Comparison of ENCODE assay signal across 26 mouse cellular contexts in the genomic region with DNA sequence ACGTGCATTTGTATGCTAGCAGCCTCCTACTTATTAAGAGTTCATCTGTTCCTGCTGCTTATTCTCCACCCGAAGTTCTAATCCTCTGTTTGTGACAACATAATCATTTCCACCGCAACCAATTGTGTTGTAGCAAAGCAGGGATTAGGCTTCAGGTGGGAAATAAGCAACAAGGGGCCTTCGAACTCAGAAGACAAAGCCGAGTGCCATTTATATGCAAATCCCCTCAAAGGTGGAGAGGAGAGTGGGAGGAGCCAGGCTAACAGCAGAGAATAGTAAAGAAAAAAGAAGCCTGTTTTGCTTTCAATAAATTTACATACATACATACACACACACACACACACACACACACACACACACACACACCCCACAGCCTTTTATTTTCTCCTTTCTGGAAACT.
DNase-seq lines count a peak whose midpoint lies in the region; ATAC-seq and TF ChIP-seq lines count a peak whose summit lies in the region.
"Had no signal": no experiment of that assay in that cellular context is flagged by ENCODE, and none has a peak within 500 bp of the region (broad histone marks: within the 10 kb centered on the region; RNA-seq: fewer than 3 reads in every experiment).

No protein-coding gene starts in this region.

- H3K9ac ChIP-seq in forebrain, embryonic 11.5 days (ENCODE audit: low read length): no peak overlapping the region
- no peak overlapping the region for H3K9ac ChIP-seq in forebrain, postnatal 0 days
- no peak overlapping the region for H3K9ac ChIP-seq in hindbrain, embryonic 14.5 days
- H3K9ac ChIP-seq: embryonic facial prominence, embryonic 13.5 days; heart, embryonic 15.5 days; intestine, embryonic 15.5 days; kidney, embryonic 15.5 days; limb, embryonic 12.5 days; liver, embryonic 12.5 days; neural tube, embryonic 12.5 days had no signal

- no peak overlapping the region for H3K4me3 ChIP-seq in forebrain, embryonic 11.5 days (ENCODE audit: low read depth, low read length)
- H3K4me3 ChIP-seq in forebrain, postnatal 0 days (ENCODE audit: low read depth, low read length): no peak overlapping the region
- H3K4me3 ChIP-seq in hindbrain, embryonic 14.5 days (replicated peaks; ENCODE audit: low read length): no peak overlapping the region
- H3K4me3 ChIP-seq: embryonic facial prominence, embryonic 13.5 days; heart, embryonic 15.5 days; intestine, embryonic 15.5 days; kidney, embryonic 15.5 days; limb, embryonic 12.5 days; liver, embryonic 12.5 days; neural tube, embryonic 12.5 days had no signal

- DNase-seq in forebrain, embryonic 11.5 days (ENCODE audit: low spot score): peak; percentile 68
- DNase-seq in forebrain, postnatal 0 days: no peak
- DNase-seq in ES-CJ7 (ENCODE audit: low read depth, low spot score) (peak; percentile 76), WW6 (ENCODE audit: low read depth, low spot score) (peak; percentile 13)
- no peak for DNase-seq in hindbrain, embryonic 14.5 days (ENCODE audit: low spot score)
- no peak for DNase-seq in right cerebral cortex, postnatal 4 days
- DNase-seq in left cerebral cortex, postnatal 10 days (ENCODE audit: extremely low spot score in 1 of 2, low spot score in 2 of 2): no peak
- DNase-seq: B cell, adult 2 months; cerebellum, adult 18-20 months; gastrocnemius, postnatal 36 days; heart, postnatal 4 days; kidney, postnatal 4 days; layer of hippocampus, adult 9-11 months; lung, adult 2 months; spleen, adult 18-20 months; thymus, postnatal 4 days had no signal

- no peaks in the 10 kb centered on the region for H3K9me3 ChIP-seq in forebrain, embryonic 11.5 days (ENCODE audit: control insufficient read depth, low read length)
- no peaks in the 10 kb centered on the region for H3K9me3 ChIP-seq in forebrain, postnatal 0 days (ENCODE audit: low read length)
- no peaks in the 10 kb centered on the region for H3K9me3 ChIP-seq in hindbrain, embryonic 14.5 days (ENCODE audit: control insufficient read depth, low read length)
- H3K9me3 ChIP-seq: embryonic facial prominence, embryonic 13.5 days; heart, embryonic 15.5 days; intestine, embryonic 15.5 days; kidney, embryonic 15.5 days; limb, embryonic 12.5 days; liver, embryonic 12.5 days; neural tube, embryonic 12.5 days had no signal

- no peak overlapping the region for H3K4me2 ChIP-seq in forebrain, embryonic 11.5 days (ENCODE audit: low read depth, low read length, severe bottlenecking)
- H3K4me2 ChIP-seq in forebrain, postnatal 0 days (ENCODE audit: low read depth): no peak overlapping the region
- H3K4me2 ChIP-seq in hindbrain, embryonic 14.5 days (replicated peaks): no peak overlapping the region
- H3K4me2 ChIP-seq: embryonic facial prominence, embryonic 13.5 days; heart, embryonic 15.5 days; intestine, embryonic 15.5 days; kidney, embryonic 15.5 days; limb, embryonic 12.5 days; liver, embryonic 12.5 days; neural tube, embryonic 12.5 days had no signal

- intact Hi-C loops in left cerebral cortex, postnatal 10 days (cut with DNase I): no loop called here

- WGBS in forebrain, embryonic 11.5 days: 4% methylated on average over 5 of the region's 5 CpGs
- 15% methylated on average over 5 of the region's 5 CpGs for whole genome bisulfite sequencing in forebrain, postnatal 0 days
- 14% methylated on average over 5 of the region's 5 CpGs for WGBS in hindbrain, embryonic 14.5 days

- H3K27me3 ChIP-seq in forebrain, embryonic 11.5 days (ENCODE audit: control insufficient read depth, insufficient read depth, low read length): no peaks in the 10 kb centered on the region
- no peaks in the 10 kb centered on the region for H3K27me3 ChIP-seq in forebrain, postnatal 0 days (ENCODE audit: insufficient read depth, low read length)
- no peaks in the 10 kb centered on the region for H3K27me3 ChIP-seq in hindbrain, embryonic 14.5 days (ENCODE audit: control insufficient read depth, insufficient read depth, low read length)
- H3K27me3 ChIP-seq: embryonic facial prominence, embryonic 13.5 days; heart, embryonic 15.5 days; intestine, embryonic 15.5 days; kidney, embryonic 15.5 days; limb, embryonic 12.5 days; liver, embryonic 12.5 days; neural tube, embryonic 12.5 days had no signal

- H3K27ac ChIP-seq in forebrain, embryonic 11.5 days (ENCODE audit: low read depth, low read length): no peak overlapping the region
- H3K27ac ChIP-seq in forebrain, postnatal 0 days (ENCODE audit: low read depth, low read length): no peak overlapping the region
- H3K27ac ChIP-seq in hindbrain, embryonic 14.5 days: no peak overlapping the region
- H3K27ac ChIP-seq: embryonic facial prominence, embryonic 13.5 days; heart, embryonic 15.5 days; intestine, embryonic 15.5 days; kidney, embryonic 15.5 days; limb, embryonic 12.5 days; liver, embryonic 12.5 days; macrophage; neural tube, embryonic 12.5 days had no signal

- no peak for TF ChIP-seq CTCF in forebrain, postnatal 0 days (IDR thresholded peaks at IDR 0.05; ENCODE audit: low read depth)

- H3K4me1 ChIP-seq in forebrain, embryonic 11.5 days (replicated peaks; ENCODE audit: control insufficient read depth, insufficient read depth, low read length): no peaks in the 10 kb centered on the region; the same call in 1 of the 2 replicates
- H3K4me1 ChIP-seq in forebrain, postnatal 0 days (ENCODE audit: insufficient read depth): no peaks in the 10 kb centered on the region
- no peaks in the 10 kb centered on the region; the same call in 1 of the 2 replicates for H3K4me1 ChIP-seq in hindbrain, embryonic 14.5 days (replicated peaks; ENCODE audit: control insufficient read depth, insufficient read depth, low read length)
- H3K4me1 ChIP-seq: embryonic facial prominence, embryonic 13.5 days; heart, embryonic 15.5 days; intestine, embryonic 15.5 days; kidney, embryonic 15.5 days; limb, embryonic 12.5 days; liver, embryonic 12.5 days; neural tube, embryonic 12.5 days had no signal

- H3K36me3 ChIP-seq in forebrain, embryonic 11.5 days (ENCODE audit: control insufficient read depth, insufficient read depth, low read length): no peaks in the 10 kb centered on the region
- H3K36me3 ChIP-seq in forebrain, postnatal 0 days (ENCODE audit: insufficient read depth): no peaks in the 10 kb centered on the region
- no peaks in the 10 kb centered on the region for H3K36me3 ChIP-seq in hindbrain, embryonic 14.5 days (replicated peaks; ENCODE audit: control insufficient read depth, insufficient read depth)
- H3K36me3 ChIP-seq: embryonic facial prominence, embryonic 13.5 days; heart, embryonic 15.5 days; intestine, embryonic 15.5 days; kidney, embryonic 15.5 days; limb, embryonic 12.5 days; liver, embryonic 12.5 days; neural tube, embryonic 12.5 days had no signal

- ATAC-seq in forebrain, embryonic 11.5 days (replicated peaks; ENCODE audit: low FRiP score): peak; percentile 92
- no peak for ATAC-seq in forebrain, postnatal 0 days
- ATAC-seq in hindbrain, embryonic 14.5 days (ENCODE audit: low FRiP score): peak; percentile 46
- no peak for ATAC-seq in frontal cortex, adult (ENCODE audit: low TSS enrichment)
- ATAC-seq: activated CD4-positive, CD25-positive, alpha-beta regulatory T cell, adult 4 months; intestine, embryonic 15.5 days; liver, embryonic 12.5 days had no signal

Comparison
In these comparisons a context has a peak if more than half of its experiments do, and no peak if none do; other contexts are left out.
1. ATAC-seq: peak in forebrain, embryonic 11.5 days (single experiment) and hindbrain, embryonic 14.5 days (single experiment); none in forebrain, postnatal 0 days (single experiment) and frontal cortex, adult (single experiment).
2. DNase-seq: peak in forebrain, embryonic 11.5 days (single experiment), ES-CJ7 (single experiment) and WW6 (single experiment); none in forebrain, postnatal 0 days (single experiment), hindbrain, embryonic 14.5 days (single experiment), right cerebral cortex, postnatal 4 days (single experiment) and left cerebral cortex, postnatal 10 days (0 of 2).